Mouse (Mus musculus): ENCODE results near the gene G0s2. TPM values are rescaled to one million over a fixed set of nuclear protein-coding genes. Genes with fewer than 3 reads are reported as not detected.
"Not testable (repeated sequence)": the region's sequence is repeated elsewhere in the genome, so short reads cannot be mapped to it uniquely, and the experiment has no call there.

G0s2 gene
- polyA plus RNA-seq, 1 experiment from 2014 or later: 7.9 TPM

DNA sequence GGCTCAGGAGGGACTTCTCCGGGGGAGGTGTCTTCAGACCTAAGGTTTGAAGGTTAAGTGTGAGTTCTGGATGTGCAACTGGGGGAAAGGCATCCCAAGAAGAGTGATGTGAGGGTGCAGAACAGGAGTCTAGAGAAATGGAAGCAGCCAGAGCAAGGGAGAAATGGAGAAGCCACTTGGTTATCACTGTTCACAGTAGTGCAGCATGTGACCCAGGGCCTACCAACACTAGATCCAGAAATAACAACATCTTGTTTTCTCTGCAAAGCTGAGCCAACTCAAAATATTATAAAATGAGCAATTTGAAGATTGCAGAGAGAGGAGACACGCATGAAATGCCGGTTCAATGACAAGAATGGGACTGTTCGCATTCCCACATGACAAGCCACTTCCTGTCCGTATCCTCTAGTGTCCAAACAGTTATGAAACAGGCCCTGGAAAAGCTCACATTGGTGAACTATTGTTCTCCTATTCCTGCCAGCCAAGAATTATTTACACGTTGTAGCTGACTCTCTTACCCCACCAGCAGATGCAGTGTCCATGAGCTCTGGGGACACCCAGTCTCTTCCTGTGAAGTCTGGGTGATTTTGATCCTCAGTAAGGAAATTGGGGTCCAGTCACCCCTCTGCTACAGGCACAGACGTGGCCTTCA, 11.0 kb downstream of the G0s2 start:
- DNase-seq (ENCODE audit: low spot score, missing footprints) (no peak), ATAC-seq (ENCODE audit: low FRiP score) (no peak)
- Histone ChIP-seq H3K4me3 (ENCODE audit: low read depth, low read length) (no peak overlapping the region), H3K27me3 (ENCODE audit: control insufficient read depth, insufficient read depth, low read length) (no peaks in the 10 kb centered on the region), H3K27ac (ENCODE audit: low read depth, low read length) (no peak overlapping the region), H3K9ac (ENCODE audit: low read length) (no peak overlapping the region), H3K9me3 (ENCODE audit: control insufficient read depth, low read length) (no peaks in the 10 kb centered on the region), H3K4me2 (no peak overlapping the region), H3K36me3 (ENCODE audit: control insufficient read depth, insufficient read depth, low read length) (no peaks in the 10 kb centered on the region), H3K4me1 (ENCODE audit: control insufficient read depth, insufficient read depth, low read length) (no peaks in the 10 kb centered on the region)
- 82% methylated on average over 7 of the region's 7 CpGs for WGBS

DNA sequence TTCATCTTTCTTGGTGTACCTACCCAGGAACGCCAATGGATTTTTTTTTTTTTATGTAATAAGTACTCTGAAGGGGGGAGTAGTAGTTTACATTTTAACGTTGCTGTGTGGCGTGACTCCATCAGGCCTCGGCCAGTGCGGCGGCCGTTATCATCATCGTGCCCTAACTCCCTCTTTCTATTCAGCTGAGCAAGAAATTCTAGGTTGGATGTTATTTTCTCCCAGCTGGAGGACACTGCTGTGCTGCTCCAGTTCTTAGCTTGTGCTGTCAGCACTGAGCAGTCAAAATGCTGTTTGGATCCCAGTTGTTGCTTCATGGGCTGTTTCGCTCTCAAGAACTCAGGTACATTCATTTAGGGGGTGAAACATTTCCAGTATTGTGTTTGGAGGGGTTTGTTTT, 13.5 kb downstream of the G0s2 start:
- Histone ChIP-seq H3K36me3 (ENCODE audit: control insufficient read depth, insufficient read depth, low read length) (no peaks in the 10 kb centered on the region), H3K4me2 (no peak overlapping the region), H3K9me3 (ENCODE audit: control insufficient read depth, low read length) (no peaks in the 10 kb centered on the region), H3K4me1 (ENCODE audit: control insufficient read depth, insufficient read depth, low read length) (no peaks in the 10 kb centered on the region), H3K27me3 (ENCODE audit: control insufficient read depth, insufficient read depth, low read length) (no peaks in the 10 kb centered on the region), H3K27ac (ENCODE audit: low read depth, low read length) (no peak overlapping the region), H3K4me3 (ENCODE audit: low read depth, low read length) (no peak overlapping the region), H3K9ac (ENCODE audit: low read length) (no peak overlapping the region)
- DNase-seq (ENCODE audit: low spot score, missing footprints) (no peak), ATAC-seq (ENCODE audit: low FRiP score) (no peak)
- 92% methylated on average over 9 of the region's 9 CpGs for WGBS

DNA sequence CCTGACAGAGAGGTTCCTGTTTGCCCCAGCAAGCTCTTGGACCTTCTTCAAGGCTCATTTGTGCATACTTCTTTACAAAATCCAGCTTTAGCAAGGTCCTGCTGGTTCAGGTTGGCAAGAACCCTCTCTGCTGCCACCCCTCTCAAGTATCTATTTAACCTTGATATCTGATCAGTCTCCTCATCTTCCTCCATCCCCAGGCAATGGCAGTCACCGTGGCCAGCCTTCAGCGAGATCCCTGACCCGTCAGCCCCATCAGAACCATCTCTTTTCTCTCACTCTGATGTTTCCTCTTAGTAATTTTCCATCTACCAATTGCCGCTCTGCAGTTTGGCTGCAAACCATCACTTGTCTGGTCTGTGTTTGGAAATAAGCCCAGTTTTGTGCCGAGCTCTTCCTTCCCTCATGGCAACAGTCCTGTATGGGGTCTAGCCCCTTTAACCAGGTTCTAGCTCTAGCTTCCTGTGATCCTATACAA, 16.4 kb downstream of the G0s2 start:
- H3K4me3 ChIP-seq (ENCODE audit: low read depth, low read length): no peak overlapping the region
- H3K27me3 ChIP-seq (ENCODE audit: control insufficient read depth, insufficient read depth, low read length): no peaks in the 10 kb centered on the region
- WGBS: 79% methylated on average over 5 of the region's 5 CpGs
- H3K9ac ChIP-seq (ENCODE audit: low read length): no peak overlapping the region
- H3K4me2 ChIP-seq: no peak overlapping the region
- H3K36me3 ChIP-seq (ENCODE audit: control insufficient read depth, insufficient read depth, low read length): no peaks in the 10 kb centered on the region
- H3K9me3 ChIP-seq (ENCODE audit: control insufficient read depth, low read length): no peaks in the 10 kb centered on the region
- no peak overlapping the region for H3K27ac ChIP-seq (ENCODE audit: low read depth, low read length)
- ATAC-seq (ENCODE audit: low FRiP score) (no peak), DNase-seq (ENCODE audit: low spot score, missing footprints) (no peak)
- no peaks in the 10 kb centered on the region for H3K4me1 ChIP-seq (ENCODE audit: control insufficient read depth, insufficient read depth, low read length)

DNA sequence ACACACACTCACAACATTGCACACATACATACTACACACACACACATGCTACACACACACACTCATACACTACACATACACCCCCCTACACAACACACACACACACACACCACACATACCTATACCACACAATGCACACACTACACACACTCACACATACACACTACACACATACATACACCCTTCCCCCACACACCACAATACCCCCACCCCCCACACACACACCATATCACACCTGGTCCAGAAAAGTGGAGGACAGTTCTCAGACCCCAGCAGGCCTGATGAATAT, 16.8 kb downstream of the G0s2 start:
- Histone ChIP-seq H3K4me3 (ENCODE audit: low read depth, low read length) (no peak overlapping the region), H3K4me2 (no peak overlapping the region), H3K36me3 (ENCODE audit: control insufficient read depth, insufficient read depth, low read length) (no peaks in the 10 kb centered on the region), H3K4me1 (ENCODE audit: control insufficient read depth, insufficient read depth, low read length) (no peaks in the 10 kb centered on the region), H3K9me3 (ENCODE audit: control insufficient read depth, low read length) (no peaks in the 10 kb centered on the region), H3K27ac (ENCODE audit: low read depth, low read length) (no peak overlapping the region), H3K27me3 (ENCODE audit: control insufficient read depth, insufficient read depth, low read length) (no peaks in the 10 kb centered on the region), H3K9ac (ENCODE audit: low read length) (no peak overlapping the region)
- ATAC-seq (ENCODE audit: low FRiP score) (peak; percentile 9; the same call in 1 of the 2 replicates), DNase-seq (ENCODE audit: low spot score, missing footprints) (no peak)

DNA sequence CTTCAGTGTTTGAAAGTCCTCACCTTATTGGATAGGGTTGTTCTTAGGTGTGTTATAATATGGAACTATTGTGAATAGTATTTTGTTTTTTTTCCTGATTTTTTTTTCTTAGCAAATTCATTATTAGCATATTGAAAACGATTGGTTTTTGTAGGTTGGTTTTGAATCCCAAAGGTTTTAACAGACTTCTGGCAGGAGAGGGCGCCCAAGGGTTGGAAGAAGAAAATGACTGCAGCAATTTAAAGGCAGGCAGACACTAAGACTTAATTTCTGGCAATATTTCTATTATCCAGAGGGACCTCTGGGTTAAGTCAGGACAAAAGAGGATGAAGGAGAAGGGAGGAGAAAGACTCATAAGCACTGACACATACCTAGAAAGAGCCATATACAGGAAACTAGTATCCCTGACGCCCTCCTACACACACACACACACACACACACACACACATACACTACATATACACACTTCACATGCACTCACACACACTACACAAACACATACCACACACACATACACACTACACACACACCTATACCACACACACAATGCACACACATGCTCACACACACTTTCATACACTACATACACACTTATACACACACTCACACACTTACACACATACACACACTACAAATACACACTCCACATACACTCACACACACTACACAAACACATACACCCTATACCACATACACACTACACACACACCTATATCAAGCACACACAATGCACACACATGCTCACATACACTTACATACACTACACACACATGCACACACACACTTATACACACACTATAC, 17.3 kb downstream of the G0s2 start:
- DNase-seq (ENCODE audit: low spot score, missing footprints) (no peak), ATAC-seq (ENCODE audit: low FRiP score) (peak; percentile 40; the same call in 1 of the 2 replicates)
- no peak overlapping the region for H3K27ac ChIP-seq (ENCODE audit: low read depth, low read length)
- H3K4me1 ChIP-seq (ENCODE audit: control insufficient read depth, insufficient read depth, low read length): no peaks in the 10 kb centered on the region
- H3K27me3 ChIP-seq (ENCODE audit: control insufficient read depth, insufficient read depth, low read length): no peaks in the 10 kb centered on the region
- no peaks in the 10 kb centered on the region for H3K9me3 ChIP-seq (ENCODE audit: control insufficient read depth, low read length)
- H3K36me3 ChIP-seq (ENCODE audit: control insufficient read depth, insufficient read depth, low read length): no peaks in the 10 kb centered on the region
- no peak overlapping the region for H3K9ac ChIP-seq (ENCODE audit: low read length)
- 32% methylated on average over 3 of the region's 3 CpGs for WGBS
- H3K4me2 ChIP-seq: no peak overlapping the region
- H3K4me3 ChIP-seq (ENCODE audit: low read depth, low read length): no peak overlapping the region

DNA sequence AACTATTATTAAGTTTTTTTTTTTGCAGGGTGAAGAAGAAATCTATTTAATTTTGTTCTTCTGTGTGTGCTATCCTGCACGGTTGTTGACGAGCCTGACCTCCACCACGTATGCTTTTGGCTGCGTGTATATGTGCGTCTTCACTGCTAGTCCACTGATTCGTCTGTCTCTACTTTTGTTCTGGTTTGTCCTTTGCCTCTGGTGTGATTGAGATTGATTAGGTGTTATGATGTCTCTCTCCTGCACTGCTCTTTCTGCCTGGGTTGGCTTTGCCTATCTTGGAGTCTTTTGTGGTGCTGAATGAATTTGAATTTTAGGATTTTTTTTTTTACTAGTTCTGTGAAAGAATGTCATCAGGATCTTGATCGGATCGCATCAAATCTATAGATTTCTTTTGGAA, 18.0 kb downstream of the G0s2 start:
- Histone ChIP-seq H3K36me3 (ENCODE audit: control insufficient read depth, insufficient read depth, low read length) (no peaks in the 10 kb centered on the region), H3K27me3 (ENCODE audit: control insufficient read depth, insufficient read depth, low read length) (no peaks in the 10 kb centered on the region), H3K4me1 (ENCODE audit: control insufficient read depth, insufficient read depth, low read length) (no peaks in the 10 kb centered on the region), H3K9me3 (ENCODE audit: control insufficient read depth, low read length) (no peaks in the 10 kb centered on the region), H3K4me2 (no peak overlapping the region), H3K4me3 (ENCODE audit: low read depth, low read length) (no peak overlapping the region), H3K9ac (ENCODE audit: low read length) (no peak overlapping the region), H3K27ac (ENCODE audit: low read depth, low read length) (no peak overlapping the region)
- ATAC-seq (ENCODE audit: low FRiP score) (no peak), DNase-seq (ENCODE audit: low spot score, missing footprints) (no peak)
- WGBS: 74% methylated on average over 8 of the region's 8 CpGs

DNA sequence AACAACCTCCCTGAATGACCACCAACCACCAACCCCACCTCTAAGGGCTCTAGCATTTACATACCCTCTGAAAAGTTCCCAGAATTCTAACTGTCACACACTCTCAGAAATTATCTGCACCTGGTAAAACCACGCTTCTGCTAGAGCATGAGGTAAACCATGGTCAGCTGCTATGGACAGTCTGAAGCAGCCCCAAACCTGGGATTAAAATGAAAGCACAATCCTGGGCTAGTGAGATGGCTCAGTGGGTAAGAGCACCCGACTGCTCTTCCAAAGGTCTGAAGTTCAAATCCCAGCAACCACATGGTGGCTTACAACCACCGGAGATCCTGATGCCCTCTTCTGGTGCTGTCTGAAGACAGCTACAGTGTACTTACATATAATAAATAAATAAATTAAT, 19.1 kb downstream of the G0s2 start:
- WGBS: 74% methylated on average over 3 of the region's 3 CpGs
- not testable (repeated sequence) for H3K27me3 ChIP-seq (ENCODE audit: control insufficient read depth, insufficient read depth, low read length); H3K9me3 ChIP-seq (ENCODE audit: control insufficient read depth, low read length); H3K4me1 ChIP-seq (ENCODE audit: control insufficient read depth, insufficient read depth, low read length); ATAC-seq (ENCODE audit: low FRiP score); H3K9ac ChIP-seq (ENCODE audit: low read length); H3K4me2 ChIP-seq; H3K36me3 ChIP-seq (ENCODE audit: control insufficient read depth, insufficient read depth, low read length); H3K27ac ChIP-seq (ENCODE audit: low read depth, low read length); DNase-seq (ENCODE audit: low spot score, missing footprints); H3K4me3 ChIP-seq (ENCODE audit: low read depth, low read length)

DNA sequence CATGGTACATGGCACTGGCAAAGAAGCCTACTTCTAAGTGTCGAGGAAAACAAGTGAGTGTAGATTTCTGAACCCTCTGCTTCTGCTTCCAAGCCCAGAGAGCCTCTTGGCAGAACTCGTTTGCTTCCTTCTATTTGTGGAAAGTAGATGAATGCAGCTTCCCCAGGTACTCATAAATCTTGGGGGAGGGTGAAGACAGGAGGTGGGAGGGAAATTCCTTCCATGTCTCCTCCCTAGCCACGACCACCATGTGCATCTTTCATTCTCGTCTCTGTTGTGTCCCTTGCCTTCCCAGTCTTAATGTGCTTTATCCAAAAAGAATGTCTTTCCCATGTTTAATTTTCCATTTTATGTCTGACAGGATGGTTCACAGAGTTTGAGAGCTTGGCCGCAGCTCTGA, 20.4 kb downstream of the G0s2 start:
- Histone ChIP-seq H3K27ac (ENCODE audit: low read depth, low read length) (no peak overlapping the region), H3K4me1 (ENCODE audit: control insufficient read depth, insufficient read depth, low read length) (no peaks in the 10 kb centered on the region), H3K27me3 (ENCODE audit: control insufficient read depth, insufficient read depth, low read length) (no peaks in the 10 kb centered on the region), H3K9ac (ENCODE audit: low read length) (no peak overlapping the region), H3K9me3 (ENCODE audit: control insufficient read depth, low read length) (no peaks in the 10 kb centered on the region), H3K4me2 (no peak overlapping the region), H3K4me3 (ENCODE audit: low read depth, low read length) (no peak overlapping the region), H3K36me3 (ENCODE audit: control insufficient read depth, insufficient read depth, low read length) (no peaks in the 10 kb centered on the region)
- 73% methylated on average over 5 of the region's 5 CpGs for WGBS
- DNase-seq (ENCODE audit: low spot score, missing footprints): no peak
- ATAC-seq (ENCODE audit: low FRiP score): no peak

DNA sequence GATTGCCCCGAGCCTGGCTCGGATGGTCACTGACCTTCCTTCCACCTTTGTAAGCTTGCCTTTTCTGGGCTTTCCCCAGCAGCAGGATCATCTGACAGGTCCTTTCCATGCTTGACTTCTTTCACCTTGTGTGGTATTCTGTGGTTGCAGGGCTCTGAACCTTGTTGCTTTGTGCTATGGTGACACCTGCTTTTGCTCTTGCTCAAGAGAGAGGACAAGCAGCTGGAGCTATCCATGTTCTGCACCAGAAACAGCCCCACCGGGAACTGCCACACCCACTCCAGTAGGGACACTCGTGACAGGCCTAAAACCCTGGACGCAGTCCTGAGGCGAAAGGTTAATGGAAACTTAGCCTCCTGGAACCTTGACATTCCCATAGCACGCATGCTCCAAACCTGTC, 21.6 kb downstream of the G0s2 start:
- no peak overlapping the region for H3K9ac ChIP-seq (ENCODE audit: low read length)
- no peaks in the 10 kb centered on the region for H3K4me1 ChIP-seq (ENCODE audit: control insufficient read depth, insufficient read depth, low read length)
- H3K27ac ChIP-seq (ENCODE audit: low read depth, low read length): no peak overlapping the region
- ATAC-seq (ENCODE audit: low FRiP score) (no peak), DNase-seq (ENCODE audit: low spot score, missing footprints) (no peak)
- WGBS: 78% methylated on average over 7 of the region's 7 CpGs
- no peaks in the 10 kb centered on the region for H3K36me3 ChIP-seq (ENCODE audit: control insufficient read depth, insufficient read depth, low read length)
- no peak overlapping the region for H3K4me3 ChIP-seq (ENCODE audit: low read depth, low read length)
- no peak overlapping the region for H3K4me2 ChIP-seq
- no peaks in the 10 kb centered on the region for H3K27me3 ChIP-seq (ENCODE audit: control insufficient read depth, insufficient read depth, low read length)
- no peaks in the 10 kb centered on the region for H3K9me3 ChIP-seq (ENCODE audit: control insufficient read depth, low read length)
